Mouse (Mus musculus): Measurements from ENCODE around the gene Xpc. TPM values are rescaled to one million over a fixed set of nuclear protein-coding genes. Genes with fewer than 3 reads are reported as not detected.

Xpc gene
- polyA plus RNA-seq, 1 experiment from 2014 or later, result 17.5 TPM

- no peak overlapping the region for H3K4me2 ChIP-seq (ENCODE audit: low read length)
- no peak overlapping the region for H3K27ac ChIP-seq (ENCODE audit: low read depth, low read length)
- H3K9me3 ChIP-seq (replicated peaks; ENCODE audit: control insufficient read depth, low read length), result no peaks in the 10 kb centered on the region
- DNase-seq (ENCODE audit: low spot score) (no peak), ATAC-seq (no peak)
- H3K36me3 ChIP-seq (ENCODE audit: control insufficient read depth, insufficient read depth, low read length), result peaks cover 98% of the 10 kb centered on the region
- no peak overlapping the region for H3K9ac ChIP-seq (ENCODE audit: low read length)
- H3K4me3 ChIP-seq (ENCODE audit: low read depth, low read length), result no peak overlapping the region
- H3K27me3 ChIP-seq (replicated peaks; ENCODE audit: control insufficient read depth, insufficient read depth, low read length), result no peaks in the 10 kb centered on the region
- 88% methylated on average over 9 of the region's 9 CpGs for WGBS
- H3K4me1 ChIP-seq (ENCODE audit: control insufficient read depth, insufficient read depth, low read length), result no peaks in the 10 kb centered on the region
Measured at GRCm38 (mm10) chr6:91488496-91489212, 27.0 kb downstream of the Xpc start.

DNA sequence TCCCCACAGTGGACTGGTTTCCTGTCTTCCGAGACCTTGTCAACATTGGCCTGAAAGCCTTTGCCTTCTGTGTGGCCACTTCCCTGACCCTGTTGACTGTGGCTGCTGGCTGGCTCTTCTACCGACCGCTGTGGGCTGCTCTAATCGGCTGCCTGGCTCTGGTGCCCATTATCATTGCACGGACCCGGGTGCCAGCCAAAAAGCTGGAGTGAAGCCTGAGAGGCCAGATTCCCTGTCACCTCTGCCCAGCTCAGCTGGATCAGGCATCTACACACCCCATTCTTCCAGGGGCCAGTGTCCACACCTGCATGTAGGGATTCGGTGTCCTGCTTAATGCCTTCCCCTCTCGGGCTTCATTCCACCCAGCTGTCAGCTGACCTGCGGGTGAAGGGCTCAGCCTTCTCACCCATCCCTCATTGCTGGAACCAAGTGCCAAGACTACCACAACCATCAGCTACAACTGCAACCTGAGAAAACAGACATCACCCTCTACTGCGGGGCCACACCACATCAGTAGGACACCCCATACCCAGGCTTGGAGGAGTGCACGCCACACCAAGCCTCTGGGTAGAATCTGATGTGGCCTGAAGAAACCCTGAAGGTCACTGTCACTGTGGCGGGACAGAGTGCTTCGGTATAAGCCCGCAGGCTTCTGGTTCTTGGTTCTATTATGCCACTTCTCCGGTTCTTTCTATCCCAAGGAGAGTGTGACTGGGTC lies 28.8 kb downstream of the Xpc start:
- WGBS, result 94% methylated on average over 15 of the region's 15 CpGs
- peaks cover 99% of the 10 kb centered on the region for H3K36me3 ChIP-seq (ENCODE audit: control insufficient read depth, insufficient read depth, low read length)
- no peak overlapping the region for H3K4me2 ChIP-seq (ENCODE audit: low read length)
- DNase-seq (ENCODE audit: low spot score) (no peak), ATAC-seq (no peak)
- no peak overlapping the region for H3K4me3 ChIP-seq (ENCODE audit: low read depth, low read length)
- no peaks in the 10 kb centered on the region for H3K9me3 ChIP-seq (replicated peaks; ENCODE audit: control insufficient read depth, low read length)
- no peaks in the 10 kb centered on the region for H3K4me1 ChIP-seq (ENCODE audit: control insufficient read depth, insufficient read depth, low read length)
- H3K27me3 ChIP-seq (replicated peaks; ENCODE audit: control insufficient read depth, insufficient read depth, low read length), result no peaks in the 10 kb centered on the region
- H3K27ac ChIP-seq (ENCODE audit: low read depth, low read length), result no peak overlapping the region
- H3K9ac ChIP-seq (ENCODE audit: low read length), result no peak overlapping the region

GRCm38 (mm10) chr6:91483371-91483770 lies 32.3 kb downstream of the Xpc start:
- ATAC-seq (no peak), DNase-seq (ENCODE audit: low spot score) (no peak)
- H3K27ac ChIP-seq (ENCODE audit: low read depth, low read length), result no peak overlapping the region
- H3K9me3 ChIP-seq (replicated peaks; ENCODE audit: control insufficient read depth, low read length), result no peaks in the 10 kb centered on the region
- H3K27me3 ChIP-seq (replicated peaks; ENCODE audit: control insufficient read depth, insufficient read depth, low read length), result no peaks in the 10 kb centered on the region
- no peak overlapping the region for H3K4me3 ChIP-seq (ENCODE audit: low read depth, low read length)
- H3K36me3 ChIP-seq (ENCODE audit: control insufficient read depth, insufficient read depth, low read length), result peaks cover 100% of the 10 kb centered on the region
- H3K9ac ChIP-seq (ENCODE audit: low read length), result no peak overlapping the region
- H3K4me2 ChIP-seq (ENCODE audit: low read length), result no peak overlapping the region
- WGBS, result 94% methylated on average over 2 of the region's 2 CpGs
- no peaks in the 10 kb centered on the region for H3K4me1 ChIP-seq (ENCODE audit: control insufficient read depth, insufficient read depth, low read length)

- H3K9me3 ChIP-seq (replicated peaks; ENCODE audit: control insufficient read depth, low read length), result no peaks in the 10 kb centered on the region
- no peaks in the 10 kb centered on the region for H3K27me3 ChIP-seq (replicated peaks; ENCODE audit: control insufficient read depth, insufficient read depth, low read length)
- H3K27ac ChIP-seq (ENCODE audit: low read depth, low read length), result no peak overlapping the region
- 92% methylated on average over 2 of the region's 2 CpGs for WGBS
- no peak overlapping the region for H3K4me2 ChIP-seq (ENCODE audit: low read length)
- H3K9ac ChIP-seq (ENCODE audit: low read length), result no peak overlapping the region
- peaks cover 11% of the 10 kb centered on the region for H3K4me1 ChIP-seq (ENCODE audit: control insufficient read depth, insufficient read depth, low read length)
- ATAC-seq (no peak), DNase-seq (ENCODE audit: low spot score) (no peak)
- peaks cover 55% of the 10 kb centered on the region for H3K36me3 ChIP-seq (ENCODE audit: control insufficient read depth, insufficient read depth, low read length)
- H3K4me3 ChIP-seq (ENCODE audit: low read depth, low read length), result no peak overlapping the region
Measured at GRCm38 (mm10) chr6:91476541-91476940, 39.1 kb downstream of the Xpc start.

DNA sequence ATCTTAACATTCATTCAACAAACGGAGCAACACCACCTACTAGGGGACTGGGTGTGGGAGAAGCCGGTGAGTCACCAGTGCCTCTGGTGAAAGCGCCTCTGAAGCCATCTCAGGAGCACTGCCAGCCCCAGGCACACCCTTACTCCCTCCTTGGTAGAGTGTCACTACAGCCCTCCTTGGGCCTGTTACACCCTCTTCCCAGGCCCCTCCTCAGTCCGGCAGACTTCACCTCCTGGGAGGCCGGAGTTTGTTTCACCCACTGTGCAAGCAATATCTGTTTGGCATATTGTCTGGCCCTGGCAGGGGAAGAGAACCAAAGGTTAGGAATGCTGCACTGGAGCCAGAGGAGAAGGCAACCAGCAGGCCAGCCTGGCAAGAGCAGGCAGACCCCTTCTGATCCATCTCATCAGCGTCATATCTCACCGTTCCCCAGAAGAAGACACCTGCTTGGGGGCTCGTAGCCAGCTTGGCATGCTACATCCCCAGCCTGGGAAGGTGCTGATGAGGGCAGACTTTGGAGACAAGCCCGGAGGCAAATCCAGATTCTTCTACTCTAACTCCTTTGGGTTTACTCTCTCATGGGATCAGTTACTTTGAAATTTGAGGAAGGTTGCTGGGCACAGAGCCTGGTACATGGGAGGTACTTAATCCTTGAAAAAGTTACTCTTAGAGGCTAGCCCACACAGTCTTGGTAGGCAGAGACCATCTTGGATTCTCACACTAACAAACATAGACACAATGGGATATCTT lies 41.1 kb downstream of the Xpc start:
- Histone ChIP-seq H3K27ac (ENCODE audit: low read depth, low read length) (no peak overlapping the region), H3K9me3 (replicated peaks; ENCODE audit: control insufficient read depth, low read length) (no peaks in the 10 kb centered on the region), H3K9ac (ENCODE audit: low read length) (peak overlapping the region; percentile 80), H3K4me2 (ENCODE audit: low read length) (peak overlapping the region; percentile 82), H3K4me1 (ENCODE audit: control insufficient read depth, insufficient read depth, low read length) (peaks cover 11% of the 10 kb centered on the region), H3K36me3 (ENCODE audit: control insufficient read depth, insufficient read depth, low read length) (peaks cover 36% of the 10 kb centered on the region), H3K4me3 (ENCODE audit: low read depth, low read length) (peak overlapping the region; percentile 84), H3K27me3 (replicated peaks; ENCODE audit: control insufficient read depth, insufficient read depth, low read length) (no peaks in the 10 kb centered on the region)
- ATAC-seq (no peak), DNase-seq (ENCODE audit: low spot score) (no peak)
- WGBS, result 54% methylated on average over 9 of the region's 9 CpGs

GRCm38 (mm10) chr6:91473805-91474440 lies 41.8 kb downstream of the Xpc start:
- H3K36me3 ChIP-seq (ENCODE audit: control insufficient read depth, insufficient read depth, low read length), result peaks cover 32% of the 10 kb centered on the region
- ATAC-seq (peak; percentile 59), DNase-seq (ENCODE audit: low spot score) (peak; percentile 16)
- peak overlapping the region; percentile 82 for H3K4me2 ChIP-seq (ENCODE audit: low read length)
- H3K9me3 ChIP-seq (replicated peaks; ENCODE audit: control insufficient read depth, low read length), result no peaks in the 10 kb centered on the region
- WGBS, result under 1% methylated on average over 27 of the region's 27 CpGs
- H3K27me3 ChIP-seq (replicated peaks; ENCODE audit: control insufficient read depth, insufficient read depth, low read length), result no peaks in the 10 kb centered on the region
- peak overlapping the region; percentile 80 for H3K9ac ChIP-seq (ENCODE audit: low read length)
- no peak overlapping the region for H3K27ac ChIP-seq (ENCODE audit: low read depth, low read length)
- H3K4me3 ChIP-seq (ENCODE audit: low read depth, low read length), result peak overlapping the region; percentile 84
- peaks cover 11% of the 10 kb centered on the region for H3K4me1 ChIP-seq (ENCODE audit: control insufficient read depth, insufficient read depth, low read length)

- ATAC-seq (peak; percentile 97), DNase-seq (ENCODE audit: low spot score) (peak; percentile 100)
- Histone ChIP-seq H3K9me3 (replicated peaks; ENCODE audit: control insufficient read depth, low read length) (no peaks in the 10 kb centered on the region), H3K27me3 (replicated peaks; ENCODE audit: control insufficient read depth, insufficient read depth, low read length) (no peaks in the 10 kb centered on the region), H3K27ac (ENCODE audit: low read depth, low read length) (no peak within 1 kb of the TSS), H3K4me3 (ENCODE audit: low read depth, low read length) (peak within 1 kb of the TSS; percentile 84), H3K9ac (ENCODE audit: low read length) (peak within 1 kb of the TSS; percentile 80), H3K4me1 (ENCODE audit: control insufficient read depth, insufficient read depth, low read length) (peaks cover 11% of the 10 kb centered on the region), H3K36me3 (ENCODE audit: control insufficient read depth, insufficient read depth, low read length) (peaks cover 28% of the 10 kb centered on the region), H3K4me2 (ENCODE audit: low read length) (peak within 1 kb of the TSS; percentile 82)
- under 1% methylated on average over 74 of the region's 74 CpGs for WGBS
Measured at GRCm38 (mm10) chr6:91472868-91473804, 42.6 kb downstream of the Xpc start, which contains the start of the genes Chchd4 and Tmem43. TSS of gene Chchd4 (minus strand) at chr6:91473546. TSS of gene Tmem43 (plus strand) at chr6:91473703.

GRCm38 (mm10) chr6:91472319-91472718 lies 43.4 kb downstream of the Xpc start:
- ATAC-seq, result no peak
- no peak for DNase-seq (ENCODE audit: low spot score)
- 30% methylated on average over 6 of the region's 6 CpGs for WGBS
- H3K4me3 ChIP-seq (ENCODE audit: low read depth, low read length), result peak overlapping the region; percentile 84
- H3K36me3 ChIP-seq (ENCODE audit: control insufficient read depth, insufficient read depth, low read length), result peaks cover 24% of the 10 kb centered on the region
- peak overlapping the region; percentile 69 for H3K4me2 ChIP-seq (ENCODE audit: low read length)
- no peak overlapping the region for H3K27ac ChIP-seq (ENCODE audit: low read depth, low read length)
- H3K9ac ChIP-seq (ENCODE audit: low read length), result peak overlapping the region; percentile 70
- no peaks in the 10 kb centered on the region for H3K27me3 ChIP-seq (replicated peaks; ENCODE audit: control insufficient read depth, insufficient read depth, low read length)
- H3K4me1 ChIP-seq (ENCODE audit: control insufficient read depth, insufficient read depth, low read length), result peaks cover 11% of the 10 kb centered on the region
- H3K9me3 ChIP-seq (replicated peaks; ENCODE audit: control insufficient read depth, low read length), result no peaks in the 10 kb centered on the region

Data from forebrain, embryonic 14.5 days (tissue).